Mouse (Mus musculus): Measurements from ENCODE around the gene Dgcr6. TPM values are rescaled to one million over a fixed set of nuclear protein-coding genes. Genes with fewer than 3 reads are reported as not detected.

Gene Dgcr6
- total and polyA plus RNA-seq, 2 experiments, result 45.3 to 103 TPM

DNA sequence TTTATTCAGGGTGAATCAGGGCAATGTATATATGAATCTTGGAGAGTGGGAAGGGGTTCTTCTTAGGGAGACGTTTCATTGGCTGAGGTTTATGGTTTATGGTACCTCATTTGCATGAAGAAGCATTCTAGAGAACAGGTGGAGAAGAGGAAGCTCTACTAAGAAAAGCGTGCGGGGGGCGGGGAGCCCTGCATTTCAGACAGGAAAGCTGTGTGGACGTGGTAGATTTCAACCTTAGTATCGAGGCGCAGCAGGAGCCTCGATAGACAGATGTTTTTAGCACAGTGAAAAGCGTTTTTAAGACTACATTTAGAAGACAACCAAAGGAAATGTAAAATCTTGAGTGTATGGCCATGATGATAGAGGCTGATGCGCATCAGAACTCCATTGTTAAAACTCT lies 6.6 kb downstream of the Dgcr6 start:
- H3K27me3 ChIP-seq (ENCODE audit: control insufficient read depth, insufficient read depth, low read length), result no peaks in the 10 kb centered on the region
- WGBS, result 83% methylated on average over 10 of the region's 10 CpGs
- no peak for DNase-seq (ENCODE audit: extremely low read depth, low read depth, low spot score)
- H3K79me2 ChIP-seq (ENCODE audit: control insufficient read depth, insufficient read depth, low read length), result no peaks in the 10 kb centered on the region
- H3K27ac ChIP-seq (replicated peaks; ENCODE audit: insufficient read depth, low read depth, low read length), result no peak overlapping the region
- H3K4me1 ChIP-seq (ENCODE audit: control insufficient read depth, insufficient read depth, low read length), result no peaks in the 10 kb centered on the region
- no peak overlapping the region for H3K4me3 ChIP-seq (ENCODE audit: insufficient read depth, low read depth, low read length)
- TF ChIP-seq POLR2A (IDR thresholded peaks at IDR 0.05; ENCODE audit: extremely low read depth, insufficient read depth, low read length) (no peak), CTCF (IDR thresholded peaks at IDR 0.05; ENCODE audit: low read depth, low read length) (no peak)
- H3K9ac ChIP-seq (ENCODE audit: low read depth, low read length), result no peak overlapping the region
- H3K36me3 ChIP-seq (ENCODE audit: control insufficient read depth, insufficient read depth, low read length), result no peaks in the 10 kb centered on the region

DNA sequence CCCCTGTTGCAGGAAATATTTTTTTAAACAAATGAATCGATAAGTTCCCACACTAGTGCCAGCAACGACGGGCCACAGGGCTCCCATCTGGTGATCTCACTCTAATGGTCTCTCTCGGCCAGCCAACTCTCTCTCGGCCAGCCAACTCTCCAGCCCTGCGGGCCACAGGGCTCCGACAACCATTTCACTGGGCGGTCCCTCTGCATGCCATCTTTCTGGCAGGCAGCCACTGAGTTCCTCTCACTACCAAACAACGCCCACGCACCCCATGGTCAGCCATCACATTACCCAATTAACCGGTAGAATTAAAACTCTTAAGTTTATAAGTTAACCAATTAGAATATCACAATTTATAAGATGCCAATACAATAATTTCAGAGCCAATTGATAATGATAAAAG lies 8.5 kb downstream of the Dgcr6 start:
- Histone ChIP-seq H3K27ac (replicated peaks; ENCODE audit: insufficient read depth, low read depth, low read length) (no peak overlapping the region), H3K79me2 (ENCODE audit: control insufficient read depth, insufficient read depth, low read length) (no peaks in the 10 kb centered on the region), H3K27me3 (ENCODE audit: control insufficient read depth, insufficient read depth, low read length) (no peaks in the 10 kb centered on the region), H3K4me1 (ENCODE audit: control insufficient read depth, insufficient read depth, low read length) (no peaks in the 10 kb centered on the region), H3K36me3 (ENCODE audit: control insufficient read depth, insufficient read depth, low read length) (no peaks in the 10 kb centered on the region), H3K9ac (ENCODE audit: low read depth, low read length) (no peak overlapping the region), H3K4me3 (ENCODE audit: insufficient read depth, low read depth, low read length) (no peak overlapping the region)
- WGBS, result 80% methylated on average over 11 of the region's 11 CpGs
- no peak for TF ChIP-seq CTCF (IDR thresholded peaks at IDR 0.05; ENCODE audit: low read depth, low read length)
- no peak for DNase-seq (ENCODE audit: extremely low read depth, low read depth, low spot score)

DNA sequence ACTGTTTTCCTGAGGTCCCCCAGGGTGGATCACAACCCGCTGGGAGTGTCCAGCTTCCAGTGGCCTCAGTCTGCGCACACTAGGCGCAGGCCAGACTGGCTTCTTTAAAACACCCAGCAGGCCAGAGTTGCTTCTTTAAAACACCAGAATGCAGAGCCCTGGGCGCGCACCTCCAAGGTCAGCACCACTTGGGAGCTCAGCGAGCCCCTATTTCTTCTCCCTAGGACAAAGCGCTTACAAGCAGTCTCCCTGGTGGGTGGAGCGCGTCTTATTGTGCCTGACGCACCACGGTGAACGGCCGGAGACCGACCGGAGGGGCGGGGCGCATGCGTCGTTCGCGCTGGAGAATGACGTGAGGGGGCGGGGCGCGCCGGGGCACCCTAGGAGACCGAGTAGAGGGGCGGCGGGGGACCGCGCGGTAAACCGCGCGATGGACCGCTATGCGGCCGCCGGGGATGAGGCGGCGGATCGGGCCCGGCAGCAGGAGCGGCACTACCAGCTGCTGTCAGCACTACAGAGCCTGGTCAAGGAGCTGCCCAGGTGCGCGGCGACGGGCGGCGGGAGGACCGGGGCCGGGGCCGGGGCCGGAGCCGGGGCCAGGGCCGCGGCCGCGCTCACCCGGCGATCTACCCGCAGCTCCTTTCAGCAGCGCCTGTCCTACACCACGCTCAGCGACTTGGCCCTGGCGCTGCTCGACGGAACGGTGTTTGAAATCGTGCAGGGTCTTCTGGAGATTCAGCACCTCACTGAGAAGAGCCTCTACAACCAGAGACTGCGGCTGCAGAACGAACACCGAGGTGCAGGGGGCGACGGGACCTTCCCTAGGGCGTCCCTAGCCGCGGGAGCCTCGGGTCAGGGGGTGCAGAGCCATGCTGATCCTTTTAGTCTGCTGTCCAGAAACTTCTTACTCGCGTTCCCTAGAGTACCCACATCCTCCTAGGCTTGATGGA lies 13.7 kb downstream of the Dgcr6 start:
- H3K27me3 ChIP-seq (ENCODE audit: control insufficient read depth, insufficient read depth, low read length), result no peaks in the 10 kb centered on the region
- H3K36me3 ChIP-seq (ENCODE audit: control insufficient read depth, insufficient read depth, low read length), result no peaks in the 10 kb centered on the region
- 0 out of 2 replicates have a peak, but pooled peaks cover 3% of the 10 kb centered on the region for H3K79me2 ChIP-seq (ENCODE audit: control insufficient read depth, insufficient read depth, low read length)
- peak overlapping the region; percentile 94 for H3K4me3 ChIP-seq (ENCODE audit: insufficient read depth, low read depth, low read length)
- H3K27ac ChIP-seq (replicated peaks; ENCODE audit: insufficient read depth, low read depth, low read length), result peak overlapping the region; percentile 85
- H3K4me1 ChIP-seq (ENCODE audit: control insufficient read depth, insufficient read depth, low read length), result peaks cover 9% of the 10 kb centered on the region; the same call in 1 of the 2 replicates
- H3K9ac ChIP-seq (ENCODE audit: low read depth, low read length), result peak overlapping the region; percentile 92
- WGBS, result under 1% methylated on average over 81 of the region's 81 CpGs
- TF ChIP-seq CTCF (IDR thresholded peaks at IDR 0.05; ENCODE audit: low read depth, low read length) (no peak), POLR2A (IDR thresholded peaks at IDR 0.05; ENCODE audit: extremely low read depth, insufficient read depth, low read length) (peak; percentile 69; the same call in 1 of the 2 replicates)
- peak; percentile 76 for DNase-seq (ENCODE audit: extremely low read depth, low read depth, low spot score)

DNA sequence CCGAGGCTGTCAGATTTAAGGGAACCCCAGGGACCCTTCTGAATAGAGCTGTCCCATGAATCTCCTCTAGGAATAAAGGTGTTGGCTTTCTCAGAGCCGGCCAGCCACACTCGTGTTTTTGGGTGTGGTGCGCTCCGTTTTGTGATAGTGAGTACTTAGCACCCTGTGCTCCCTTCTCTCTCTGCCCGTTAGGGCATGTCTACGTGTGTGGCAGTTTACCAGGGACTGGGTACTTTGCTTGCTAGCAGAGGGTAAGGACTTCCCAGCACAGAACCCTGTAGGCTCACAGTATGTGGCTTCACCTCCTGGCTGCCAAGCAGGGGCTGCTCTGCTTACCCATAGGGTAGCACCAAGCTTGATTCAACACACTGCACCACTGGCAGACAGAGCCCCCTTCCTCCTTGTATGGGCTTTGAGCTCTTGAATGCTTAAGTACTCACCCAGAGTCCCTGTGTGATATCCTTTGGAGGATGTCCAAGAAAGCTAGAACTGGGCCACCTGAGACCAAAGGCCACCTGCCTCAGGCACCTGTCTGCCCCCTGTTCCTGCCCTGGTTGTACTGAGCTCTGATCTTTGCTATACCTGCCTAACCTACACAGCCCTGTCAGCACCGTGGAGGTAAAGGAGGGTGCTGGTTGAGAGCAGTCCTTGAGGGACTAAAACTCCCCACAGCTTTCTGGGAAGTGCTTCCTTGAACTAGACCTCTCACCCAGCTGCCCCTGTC lies 16.2 kb downstream of the Dgcr6 start:
- DNase-seq (ENCODE audit: extremely low read depth, low read depth, low spot score), result peak; percentile 74
- no peak for TF ChIP-seq POLR2A (IDR thresholded peaks at IDR 0.05; ENCODE audit: extremely low read depth, insufficient read depth, low read length)
- TF ChIP-seq CTCF (IDR thresholded peaks at IDR 0.05; ENCODE audit: low read depth, low read length), result no peak

DNA sequence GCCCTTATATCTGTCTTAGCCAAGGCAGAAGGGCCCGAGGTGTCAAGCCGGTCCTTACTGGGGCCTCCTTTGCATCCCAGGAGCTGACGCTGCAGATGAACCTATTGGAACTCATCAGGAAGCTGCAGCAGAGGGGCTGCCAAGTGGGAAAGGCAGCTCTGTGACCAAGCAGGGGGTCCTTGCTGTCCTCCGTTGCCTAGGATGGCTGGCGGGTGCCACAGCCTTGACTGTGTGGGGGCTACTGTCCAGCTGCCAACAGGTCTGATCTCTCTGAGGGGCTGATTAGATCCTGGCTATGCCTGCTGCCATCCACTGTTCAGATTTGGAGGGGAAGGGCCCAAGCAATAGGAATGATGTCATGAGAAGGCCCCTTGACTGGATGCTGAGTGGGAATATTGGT lies 18.1 kb downstream of the Dgcr6 start:
- no peak for DNase-seq (ENCODE audit: extremely low read depth, low read depth, low spot score)
- H3K4me1 ChIP-seq (ENCODE audit: control insufficient read depth, insufficient read depth, low read length), result peaks cover 9% of the 10 kb centered on the region; the same call in 1 of the 2 replicates
- H3K9ac ChIP-seq (ENCODE audit: low read depth, low read length), result no peak overlapping the region
- TF ChIP-seq POLR2A (IDR thresholded peaks at IDR 0.05; ENCODE audit: extremely low read depth, insufficient read depth, low read length) (no peak), CTCF (IDR thresholded peaks at IDR 0.05; ENCODE audit: low read depth, low read length) (no peak)
- H3K27me3 ChIP-seq (ENCODE audit: control insufficient read depth, insufficient read depth, low read length), result no peaks in the 10 kb centered on the region
- peaks cover 6% of the 10 kb centered on the region; the same call in 1 of the 2 replicates for H3K36me3 ChIP-seq (ENCODE audit: control insufficient read depth, insufficient read depth, low read length)
- H3K79me2 ChIP-seq (ENCODE audit: control insufficient read depth, insufficient read depth, low read length), result 0 out of 2 replicates have a peak, but pooled peaks cover 3% of the 10 kb centered on the region
- H3K27ac ChIP-seq (replicated peaks; ENCODE audit: insufficient read depth, low read depth, low read length), result no peak overlapping the region
- 97% methylated on average over 5 of the region's 5 CpGs for WGBS
- no peak overlapping the region for H3K4me3 ChIP-seq (ENCODE audit: insufficient read depth, low read depth, low read length)

More for the DNA sequence above, 16.2 kb downstream of the Dgcr6 start:
- H3K4me3 ChIP-seq (ENCODE audit: insufficient read depth, low read depth, low read length), result no peak overlapping the region
- 0 out of 2 replicates have a peak, but pooled peaks cover 3% of the 10 kb centered on the region for H3K79me2 ChIP-seq (ENCODE audit: control insufficient read depth, insufficient read depth, low read length)
- WGBS, result 81% methylated on average over 8 of the region's 8 CpGs
- H3K4me1 ChIP-seq (ENCODE audit: control insufficient read depth, insufficient read depth, low read length), result peaks cover 9% of the 10 kb centered on the region; the same call in 1 of the 2 replicates
- peak overlapping the region; percentile 17; the same call in 1 of the 2 replicates for H3K27ac ChIP-seq (replicated peaks; ENCODE audit: insufficient read depth, low read depth, low read length)
- H3K9ac ChIP-seq (ENCODE audit: low read depth, low read length), result 0 out of 2 replicates have a peak overlapping the region, but pooled peaks have one; percentile 5
- H3K36me3 ChIP-seq (ENCODE audit: control insufficient read depth, insufficient read depth, low read length), result 0 out of 2 replicates have a peak, but pooled peaks cover 2% of the 10 kb centered on the region
- no peaks in the 10 kb centered on the region for H3K27me3 ChIP-seq (ENCODE audit: control insufficient read depth, insufficient read depth, low read length)
